Comparison of ENCODE assay signal across 8 mouse cellular contexts in the genomic region with DNA sequence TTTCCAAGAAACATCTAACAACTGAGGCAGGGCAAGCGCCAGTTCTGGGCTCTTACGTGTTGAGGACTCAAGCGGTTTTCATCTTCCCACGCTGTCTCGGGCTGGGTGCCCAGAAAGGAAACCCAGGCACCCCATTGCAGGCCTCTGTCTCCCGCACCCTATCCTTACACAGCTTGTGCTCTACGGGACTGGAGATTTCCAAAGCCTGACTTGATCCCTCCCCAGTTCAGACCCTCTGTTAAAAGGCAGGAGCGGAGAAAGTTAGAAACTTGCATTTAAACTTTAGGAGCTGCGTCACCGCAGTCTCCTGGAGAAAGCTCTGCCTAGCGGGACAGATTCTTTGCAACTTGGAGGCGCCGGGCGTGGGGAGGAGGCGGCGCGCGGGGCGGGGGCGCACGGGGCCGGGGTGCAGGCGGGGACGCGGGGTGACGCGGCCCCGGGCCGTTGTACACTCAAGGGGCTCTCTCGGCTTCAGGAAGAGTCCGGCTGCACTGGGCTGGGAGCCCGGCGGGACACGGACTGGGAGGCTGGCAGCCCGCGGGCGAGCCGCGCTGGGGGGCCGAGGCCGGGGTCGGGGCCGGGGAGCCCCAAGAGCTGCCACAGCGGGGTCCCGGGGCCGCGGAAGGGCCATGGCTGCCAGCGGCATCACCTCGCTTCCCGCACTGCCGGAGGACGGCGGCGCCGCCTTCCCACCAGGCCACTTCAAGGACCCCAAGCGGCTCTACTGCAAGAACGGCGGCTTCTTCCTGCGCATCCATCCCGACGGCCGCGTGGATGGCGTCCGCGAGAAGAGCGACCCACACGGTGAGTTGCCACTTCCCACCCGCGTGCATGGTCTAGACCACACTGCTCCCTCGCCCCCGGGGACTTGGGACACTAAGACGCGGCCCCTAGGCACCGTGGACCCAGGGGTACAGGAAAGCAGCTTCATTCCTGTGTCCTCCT. TPM values are rescaled to one million over a fixed set of nuclear protein-coding genes. Genes with fewer than 3 reads are reported as not detected.
A peak's percentile ranks its signal among the peaks of the same experiment; 100 is the strongest.
DNase-seq lines count a peak whose midpoint lies in the region; ATAC-seq and TF ChIP-seq lines count a peak whose summit lies in the region.

Fgf2 (plus strand) TSS at position 126 of the 945 bp plus-strand sequence.

- H3K27ac ChIP-seq in heart, adult 2 months = peak within 1 kb of the TSS; percentile 79
- H3K27ac ChIP-seq in intestine, postnatal 0 days (ENCODE audit: low read depth, low read length) = no peak within 1 kb of the TSS
- H3K27ac ChIP-seq in liver, embryonic 14.5 days = no peak within 1 kb of the TSS

- ATAC-seq in intestine, postnatal 0 days = peak; percentile 36; the same call in 1 of the 2 replicates
- no peak for ATAC-seq in liver, embryonic 14.5 days (ENCODE audit: insufficient read depth)

- H3K9ac ChIP-seq in heart, adult 2 months (ENCODE audit: low read depth, low read length) = peak within 1 kb of the TSS; percentile 58
- peak within 1 kb of the TSS; percentile 58 for H3K9ac ChIP-seq in intestine, postnatal 0 days (ENCODE audit: low read depth, low read length)
- H3K9ac ChIP-seq in liver, embryonic 14.5 days (replicated peaks) = no peak within 1 kb of the TSS

- no peak for TF ChIP-seq CTCF in heart, adult 2 months (IDR thresholded peaks at IDR 0.05)
- no peak for TF ChIP-seq CTCF in intestine, postnatal 0 days (IDR thresholded peaks at IDR 0.05; ENCODE audit: low read depth)
- TF ChIP-seq CTCF in liver, embryonic 14.5 days (IDR thresholded peaks at IDR 0.05; ENCODE audit: low read depth) = no peak

- intact Hi-C loops in heart, adult 2 months (cut with DNase I) = loop anchor here (5.0 kb wide), 1 partner anchor 34 kb away; no protein-coding TSS in a partner anchor

- H3K4me3 ChIP-seq in heart, adult 2 months = peak within 1 kb of the TSS; percentile 58
- peak within 1 kb of the TSS; percentile 63 for H3K4me3 ChIP-seq in intestine, postnatal 0 days (ENCODE audit: low read depth, low read length)
- H3K4me3 ChIP-seq in liver, embryonic 14.5 days (ENCODE audit: insufficient read depth in 1 of 2, low read depth in 2 of 2, low read length in 2 of 2) = peak within 1 kb of the TSS; percentile 24 to 46; a peak in 3 of 4 replicates

- TF ChIP-seq POLR2A in heart, adult 2 months (IDR thresholded peaks at IDR 0.05; ENCODE audit: insufficient read depth, low read depth, low read length) = peak; percentile 15; the same call in 1 of the 2 replicates

- no peaks in the 10 kb centered on the region for H3K27me3 ChIP-seq in heart, adult 2 months (ENCODE audit: control insufficient read depth, insufficient read depth, low read length)
- peaks cover 28% of the 10 kb centered on the region for H3K27me3 ChIP-seq in intestine, postnatal 0 days (replicated peaks; ENCODE audit: control insufficient read depth, insufficient read depth, low read length)
- H3K27me3 ChIP-seq in liver, embryonic 14.5 days (ENCODE audit: control insufficient read depth, insufficient read depth, low read length) = peaks cover 34% of the 10 kb centered on the region

- TF ChIP-seq EP300 in heart, adult 2 months (IDR thresholded peaks at IDR 0.05; ENCODE audit: insufficient read depth, low read depth, low read length) = no peak
- TF ChIP-seq EP300 in liver, embryonic 14.5 days (IDR thresholded peaks at IDR 0.05; ENCODE audit: low read depth) = no peak

- H3K36me3 ChIP-seq in heart, adult 2 months (ENCODE audit: control insufficient read depth, insufficient read depth, low read length) = no peaks in the 10 kb centered on the region
- no peaks in the 10 kb centered on the region for H3K36me3 ChIP-seq in intestine, postnatal 0 days (ENCODE audit: control insufficient read depth, insufficient read depth)
- H3K36me3 ChIP-seq in liver, embryonic 14.5 days (replicated peaks; ENCODE audit: control insufficient read depth, insufficient read depth, low read depth) = no peaks in the 10 kb centered on the region

- no peaks in the 10 kb centered on the region; the same call in 1 of the 2 replicates for H3K4me1 ChIP-seq in heart, adult 2 months (ENCODE audit: control insufficient read depth, insufficient read depth, low read length)
- H3K4me1 ChIP-seq in intestine, postnatal 0 days (replicated peaks; ENCODE audit: control insufficient read depth, insufficient read depth, low read length) = no peaks in the 10 kb centered on the region
- H3K4me1 ChIP-seq in liver, embryonic 14.5 days (replicated peaks; ENCODE audit: control insufficient read depth in 2 of 2, insufficient read depth in 2 of 2, low read length in 1 of 2) = peaks cover 0 to 12% of the 10 kb centered on the region in 2 experiments; a peak in 2 of 4 replicates

- under 1% methylated on average over 69 of the region's 75 CpGs for WGBS in heart, adult 2 months
- WGBS in intestine, postnatal 0 days = 1% methylated on average over 72 of the region's 75 CpGs
- WGBS in liver, embryonic 14.5 days (ENCODE audit: insufficient replicate concordance) = 2% methylated on average over 75 of the region's 75 CpGs

- no peaks in the 10 kb centered on the region for H3K9me3 ChIP-seq in intestine, postnatal 0 days (ENCODE audit: control insufficient read depth)
- no peaks in the 10 kb centered on the region for H3K9me3 ChIP-seq in liver, embryonic 14.5 days (ENCODE audit: control insufficient read depth, low read length)

- H3K4me2 ChIP-seq in intestine, postnatal 0 days (replicated peaks; ENCODE audit: low read depth) = peak within 1 kb of the TSS; percentile 89
- H3K4me2 ChIP-seq in liver, embryonic 14.5 days (ENCODE audit: low read depth) = peak within 1 kb of the TSS; percentile 59

- no peaks in the 10 kb centered on the region for H3K79me2 ChIP-seq in heart, adult 2 months (replicated peaks; ENCODE audit: control insufficient read depth, insufficient read depth, low read length)

- DNase-seq in layer of hippocampus, adult 11-12 months (ENCODE audit: low spot score) = peak; percentile 36
- DNase-seq in layer of hippocampus, adult 9-10 months (ENCODE audit: low spot score) = no peak
- DNase-seq in embryo, embryonic 9.5 days (ENCODE audit: extremely low spot score) = peak; percentile 53
- DNase-seq in heart, adult 2 months = peak; percentile 71 to 75
- no peak for DNase-seq in liver, embryonic 14.5 days (ENCODE audit: low read depth in 3 of 3, low spot score in 3 of 3)
- DNase-seq in ovary, postnatal 14 days (ENCODE audit: low spot score) = peak; percentile 41
- no peak for DNase-seq in B cell, adult 2 months

RNA-seq across cellular contexts. Expression of gene Fgf2, which starts in this region (rescaled TPM):
- total RNA-seq in heart, adult 2 months (2021) = 10 to 100 TPM in 1 of 2 experiments, 1 to 10 TPM in 1; 9.0 to 14.2 TPM
- 3.6 and 9.7 TPM in 2 replicates for polyA plus RNA-seq in heart, adult 2 months (2012; rRNA removed)
- polyA plus RNA-seq in intestine, postnatal 0 days (2015; fragmentation: Nextera tagmentation; extraction: Ambion mirVana) = 1.0 and 1.1 TPM in 2 replicates
- 0.03 and 0.06 TPM in 2 replicates for polyA plus RNA-seq in liver, embryonic 14.5 days (2012; rRNA removed)
- polyA plus RNA-seq in liver, embryonic 14.5 days (2014; fragmentation: Nextera tagmentation; extraction: Ambion mirVana) = 0.13 and 0.14 TPM in 2 replicates

Comparison
In these comparisons a context has a peak if more than half of its experiments do, and no peak if none do; other contexts are left out.
1. DNase-seq: peak in layer of hippocampus, adult 11-12 months (single experiment), embryo, embryonic 9.5 days (single experiment), heart, adult 2 months (2 of 2) and ovary, postnatal 14 days (single experiment); none in layer of hippocampus, adult 9-10 months (single experiment), liver, embryonic 14.5 days (0 of 3) and B cell, adult 2 months (0 of 2).
2. Peak in every context shown above with its lines, with median percentiles within 50 percentile points of each other: H3K4me3 ChIP-seq.